Mouse (Mus musculus): ENCODE measurements at regions not wholly inside any gene's neighbourhood (a gene's known extent, or its start where the extent isn't known, plus 50 kb on each side); places are given as distances from the start of the nearest gene placed in this dataset.

GRCm38 (mm10) chr8:87297331-87297730, 175.1 kb downstream of the Cbln1 start:
- Histone ChIP-seq H3K27ac (ENCODE audit: low read length) (no peak overlapping the region), H3K4me2 (replicated peaks; ENCODE audit: low read depth, low read length) (no peak overlapping the region), H3K27me3 (replicated peaks; ENCODE audit: insufficient read depth, low read length) (no peaks in the 10 kb centered on the region), H3K9me3 (ENCODE audit: low read length) (no peaks in the 10 kb centered on the region), H3K9ac (replicated peaks; ENCODE audit: low read depth) (no peak overlapping the region), H3K36me3 (ENCODE audit: insufficient read depth, low read length) (no peaks in the 10 kb centered on the region), H3K4me1 (ENCODE audit: insufficient read depth, low read depth, low read length) (no peaks in the 10 kb centered on the region), H3K4me3 (ENCODE audit: low read depth, low read length) (no peak overlapping the region)
- TF ChIP-seq EP300 (IDR thresholded peaks at IDR 0.05) (no peak), CTCF (IDR thresholded peaks at IDR 0.05) (no peak)
- WGBS = 84% methylated on average over 3 of the region's 3 CpGs
- DNase-seq (ENCODE audit: low spot score) (no peak), ATAC-seq (no peak)

GRCm38 (mm10) chr8:87286059-87286458, 186.3 kb downstream of the Cbln1 start:
- Histone ChIP-seq H3K4me1 (ENCODE audit: insufficient read depth, low read depth, low read length) (no peaks in the 10 kb centered on the region), H3K36me3 (ENCODE audit: insufficient read depth, low read length) (no peaks in the 10 kb centered on the region), H3K27ac (ENCODE audit: low read length) (no peak overlapping the region), H3K27me3 (replicated peaks; ENCODE audit: insufficient read depth, low read length) (no peaks in the 10 kb centered on the region), H3K4me2 (replicated peaks; ENCODE audit: low read depth, low read length) (no peak overlapping the region), H3K4me3 (ENCODE audit: low read depth, low read length) (no peak overlapping the region), H3K9me3 (ENCODE audit: low read length) (no peaks in the 10 kb centered on the region), H3K9ac (replicated peaks; ENCODE audit: low read depth) (no peak overlapping the region)
- DNase-seq (ENCODE audit: low spot score) = no peak
- TF ChIP-seq EP300 (IDR thresholded peaks at IDR 0.05) = no peak
- TF ChIP-seq CTCF (IDR thresholded peaks at IDR 0.05) = no peak
- ATAC-seq = no peak
- WGBS = 70% methylated on average over 8 of the region's 8 CpGs

GRCm38 (mm10) chr8:87284356-87284755, 188.1 kb downstream of the Cbln1 start:
- peak; percentile 11 for DNase-seq (ENCODE audit: low spot score)
- no peaks in the 10 kb centered on the region for H3K27me3 ChIP-seq (replicated peaks; ENCODE audit: insufficient read depth, low read length)
- H3K27ac ChIP-seq (ENCODE audit: low read length) = no peak overlapping the region
- no peaks in the 10 kb centered on the region for H3K4me1 ChIP-seq (ENCODE audit: insufficient read depth, low read depth, low read length)
- ATAC-seq = peak; percentile 37; the same call in 1 of the 2 replicates
- H3K4me2 ChIP-seq (replicated peaks; ENCODE audit: low read depth, low read length) = no peak overlapping the region
- no peaks in the 10 kb centered on the region for H3K36me3 ChIP-seq (ENCODE audit: insufficient read depth, low read length)
- 57% methylated on average over 4 of the region's 4 CpGs for WGBS
- no peak overlapping the region for H3K4me3 ChIP-seq (ENCODE audit: low read depth, low read length)
- H3K9me3 ChIP-seq (ENCODE audit: low read length) = no peaks in the 10 kb centered on the region
- TF ChIP-seq CTCF (IDR thresholded peaks at IDR 0.05) (no peak), EP300 (IDR thresholded peaks at IDR 0.05) (peak; percentile 30; the same call in 1 of the 2 replicates)
- no peak overlapping the region for H3K9ac ChIP-seq (replicated peaks; ENCODE audit: low read depth)

GRCm38 (mm10) chr8:87282511-87282910, 189.9 kb downstream of the Cbln1 start:
- H3K9me3 ChIP-seq (ENCODE audit: low read length) = no peaks in the 10 kb centered on the region
- no peaks in the 10 kb centered on the region for H3K27me3 ChIP-seq (replicated peaks; ENCODE audit: insufficient read depth, low read length)
- no peaks in the 10 kb centered on the region for H3K4me1 ChIP-seq (ENCODE audit: insufficient read depth, low read depth, low read length)
- TF ChIP-seq CTCF (IDR thresholded peaks at IDR 0.05) (no peak), EP300 (IDR thresholded peaks at IDR 0.05) (no peak)
- H3K4me2 ChIP-seq (replicated peaks; ENCODE audit: low read depth, low read length) = no peak overlapping the region
- 83% methylated on average over 4 of the region's 4 CpGs for WGBS
- ATAC-seq (no peak), DNase-seq (ENCODE audit: low spot score) (no peak)
- no peaks in the 10 kb centered on the region for H3K36me3 ChIP-seq (ENCODE audit: insufficient read depth, low read length)
- no peak overlapping the region for H3K4me3 ChIP-seq (ENCODE audit: low read depth, low read length)
- no peak overlapping the region for H3K27ac ChIP-seq (ENCODE audit: low read length)
- H3K9ac ChIP-seq (replicated peaks; ENCODE audit: low read depth) = no peak overlapping the region

GRCm38 (mm10) chr8:87273328-87273727, 199.1 kb downstream of the Cbln1 start:
- TF ChIP-seq EP300 (IDR thresholded peaks at IDR 0.05) (no peak), CTCF (IDR thresholded peaks at IDR 0.05) (no peak)
- ATAC-seq (no peak), DNase-seq (ENCODE audit: low spot score) (no peak)
- Histone ChIP-seq H3K4me1 (ENCODE audit: insufficient read depth, low read depth, low read length) (no peaks in the 10 kb centered on the region), H3K4me3 (ENCODE audit: low read depth, low read length) (no peak overlapping the region), H3K27me3 (replicated peaks; ENCODE audit: insufficient read depth, low read length) (no peaks in the 10 kb centered on the region), H3K36me3 (ENCODE audit: insufficient read depth, low read length) (no peaks in the 10 kb centered on the region), H3K4me2 (replicated peaks; ENCODE audit: low read depth, low read length) (no peak overlapping the region), H3K9me3 (ENCODE audit: low read length) (no peaks in the 10 kb centered on the region), H3K27ac (ENCODE audit: low read length) (no peak overlapping the region), H3K9ac (replicated peaks; ENCODE audit: low read depth) (no peak overlapping the region)
- 37% methylated on average over 6 of the region's 6 CpGs for WGBS

- Histone ChIP-seq H3K36me3 (ENCODE audit: insufficient read depth, low read length) (no peaks in the 10 kb centered on the region), H3K4me1 (ENCODE audit: insufficient read depth, low read depth, low read length) (no peaks in the 10 kb centered on the region), H3K27ac (ENCODE audit: low read length) (no peak overlapping the region), H3K9me3 (ENCODE audit: low read length) (no peaks in the 10 kb centered on the region), H3K4me2 (replicated peaks; ENCODE audit: low read depth, low read length) (no peak overlapping the region), H3K4me3 (ENCODE audit: low read depth, low read length) (no peak overlapping the region), H3K9ac (replicated peaks; ENCODE audit: low read depth) (no peak overlapping the region), H3K27me3 (replicated peaks; ENCODE audit: insufficient read depth, low read length) (no peaks in the 10 kb centered on the region)
- no peak for TF ChIP-seq EP300 (IDR thresholded peaks at IDR 0.05)
- TF ChIP-seq CTCF (IDR thresholded peaks at IDR 0.05) = no peak
- no peak for ATAC-seq
- no peak for DNase-seq (ENCODE audit: low spot score)
- WGBS = 71% methylated on average over 3 of the region's 3 CpGs
Observed at GRCm38 (mm10) chr8:87270525-87271187, 201.8 kb downstream of the Cbln1 start.

GRCm38 (mm10) chr8:87268159-87268558, 204.2 kb downstream of the Cbln1 start:
- H3K4me3 ChIP-seq (ENCODE audit: low read depth, low read length) = no peak overlapping the region
- DNase-seq (ENCODE audit: low spot score) (no peak), ATAC-seq (no peak)
- H3K9ac ChIP-seq (replicated peaks; ENCODE audit: low read depth) = no peak overlapping the region
- H3K9me3 ChIP-seq (ENCODE audit: low read length) = no peaks in the 10 kb centered on the region
- H3K27me3 ChIP-seq (replicated peaks; ENCODE audit: insufficient read depth, low read length) = no peaks in the 10 kb centered on the region
- no peak overlapping the region for H3K27ac ChIP-seq (ENCODE audit: low read length)
- no peaks in the 10 kb centered on the region for H3K4me1 ChIP-seq (ENCODE audit: insufficient read depth, low read depth, low read length)
- H3K4me2 ChIP-seq (replicated peaks; ENCODE audit: low read depth, low read length) = no peak overlapping the region
- TF ChIP-seq EP300 (IDR thresholded peaks at IDR 0.05) (no peak), CTCF (IDR thresholded peaks at IDR 0.05) (no peak)
- H3K36me3 ChIP-seq (ENCODE audit: insufficient read depth, low read length) = no peaks in the 10 kb centered on the region

Data from lung, postnatal 0 days (tissue).